Comparison of ENCODE assay signal across 25 mouse cellular contexts in genomic region chr14:24255956-24256355, GRCm38 (mm10). TPM values are rescaled to one million over a fixed set of nuclear protein-coding genes. Genes with fewer than 3 reads are reported as not detected.
"Had no signal": no experiment of that assay in that cellular context is flagged by ENCODE, and none has a peak within 500 bp of the region (broad histone marks: within the 10 kb centered on the region; RNA-seq: fewer than 3 reads in every experiment).

No protein-coding gene starts in this region.

- ATAC-seq: liver, postnatal 0 days; lung, postnatal 0 days; midbrain, embryonic 16.5 days had no signal

- H3K4me1 ChIP-seq: megakaryocyte, embryonic 14.5 days had no signal

- H3K4me3 ChIP-seq: liver, embryonic 15.5 days; lung, embryonic 15.5 days; megakaryocyte, embryonic 14.5 days; midbrain, embryonic 12.5 days; myocyte; neural tube, embryonic 12.5 days had no signal

- H3K9ac ChIP-seq: liver, embryonic 15.5 days; liver, postnatal 0 days; lung, embryonic 15.5 days; midbrain, embryonic 12.5 days; neural tube, embryonic 12.5 days had no signal

- H3K36me3 ChIP-seq: liver, embryonic 15.5 days; lung, embryonic 15.5 days; midbrain, embryonic 12.5 days; neural tube, embryonic 12.5 days had no signal

- DNase-seq: liver, postnatal 0 days; lung, adult 2 months; lung, postnatal 14 days; lung, postnatal 36 days; midbrain, embryonic 14.5 days; right cerebral cortex, postnatal 14 days; spleen, adult 18-20 months; thymus, adult 18-20 months; thymus, postnatal 14 days; thymus, postnatal 36 days had no signal

- H3K27me3 ChIP-seq: lung, embryonic 15.5 days; neural tube, embryonic 12.5 days had no signal

- H3K27ac ChIP-seq: liver, embryonic 15.5 days; lung, embryonic 15.5 days; macrophage; midbrain, embryonic 12.5 days; neural tube, embryonic 12.5 days had no signal

- H3K9me3 ChIP-seq: liver, embryonic 15.5 days; lung, embryonic 15.5 days; megakaryocyte, embryonic 14.5 days; midbrain, embryonic 12.5 days had no signal

- H3K4me2 ChIP-seq: liver, embryonic 15.5 days; lung, embryonic 15.5 days; midbrain, embryonic 12.5 days; neural tube, embryonic 12.5 days had no signal

RNA-seq across cellular contexts. Expression of gene Dlg5, which starts 10.2 kb away (rescaled TPM):
- total RNA-seq: megakaryocyte progenitor cell, adult 5-6 weeks; neutrophil, adult 5-6 weeks had no signal

RNA-seq across cellular contexts. Expression of gene E330034G19Rik, which starts 37.1 kb away (rescaled TPM):
- total RNA-seq: megakaryocyte progenitor cell, adult 5-6 weeks; neutrophil, adult 5-6 weeks had no signal
- polyA plus RNA-seq: liver, embryonic 15.5 days; liver, postnatal 0 days; lung, adult 2 months; lung, embryonic 15.5 days; lung, postnatal 0 days; macrophage; midbrain, embryonic 12.5 days; midbrain, embryonic 14.5 days; midbrain, embryonic 16.5 days; myocyte; neural tube, embryonic 12.5 days; neural tube, embryonic 14.5 days; stomach, embryonic 14.5 days; stomach, embryonic 16.5 days; thymus, postnatal 0 days had no signal
